Mouse (Mus musculus) CH12F3 (cell line): ENCODE data around the gene Zfp575.
"Not testable (repeated sequence)": the region's sequence is repeated elsewhere in the genome, so short reads cannot be mapped to it uniquely, and the experiment has no call there.

ENCODE experiments used
- in situ Hi-C: fragments of 300-500 bp; cut with MboI; formaldehyde crosslinking; loops from 2 replicates; pipeline ENCODE4 v1.14.3; 2020; ENCODE audit warnings: low sequenced_read_pairs

Gene Zfp575

DNA sequence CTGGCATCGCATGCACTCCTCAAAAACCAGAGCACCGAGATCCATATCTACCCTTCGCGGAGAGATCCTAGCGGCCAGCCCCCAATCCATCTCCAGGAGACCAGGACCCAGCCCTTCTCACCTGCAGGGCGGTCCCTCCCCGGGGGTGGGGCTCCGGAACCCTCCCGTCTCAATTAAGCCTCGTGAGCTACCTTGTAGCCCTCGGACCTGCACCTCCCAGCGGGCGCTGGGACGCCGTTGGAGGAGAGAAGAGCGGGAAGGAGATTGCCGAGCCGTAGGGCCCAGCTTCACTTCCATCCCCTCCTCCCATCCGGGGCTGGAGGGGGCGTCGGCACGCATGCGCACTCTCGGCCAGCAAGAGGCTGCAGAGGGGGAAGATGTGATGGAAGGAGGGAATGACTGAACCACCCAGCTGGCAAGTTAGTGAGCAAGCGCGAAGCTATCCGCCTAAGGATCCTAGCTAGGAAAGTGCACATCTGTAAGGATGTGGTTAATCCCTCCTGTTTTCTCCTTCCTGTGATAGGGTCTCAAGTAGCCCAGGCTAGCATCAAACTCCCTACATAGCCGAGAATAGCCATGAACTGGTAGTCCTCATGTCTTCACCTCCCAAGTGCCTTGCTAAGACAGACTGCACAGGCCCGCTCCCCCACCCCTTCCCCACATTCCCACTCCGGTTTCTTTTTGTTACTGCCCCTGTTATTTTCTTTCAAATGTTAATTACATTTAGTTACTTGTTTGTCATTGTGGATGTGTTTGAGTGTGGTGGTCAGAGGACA, at the start of gene Zfp575, which contains the start of gene Ethe1:
Gene Zfp575 (minus strand): TSS at position 312 of the 776 bp plus-strand sequence.
Gene Ethe1 (plus strand): TSS at position 214 of the 776 bp plus-strand sequence.
- in situ Hi-C loops = no loop called here

DNA sequence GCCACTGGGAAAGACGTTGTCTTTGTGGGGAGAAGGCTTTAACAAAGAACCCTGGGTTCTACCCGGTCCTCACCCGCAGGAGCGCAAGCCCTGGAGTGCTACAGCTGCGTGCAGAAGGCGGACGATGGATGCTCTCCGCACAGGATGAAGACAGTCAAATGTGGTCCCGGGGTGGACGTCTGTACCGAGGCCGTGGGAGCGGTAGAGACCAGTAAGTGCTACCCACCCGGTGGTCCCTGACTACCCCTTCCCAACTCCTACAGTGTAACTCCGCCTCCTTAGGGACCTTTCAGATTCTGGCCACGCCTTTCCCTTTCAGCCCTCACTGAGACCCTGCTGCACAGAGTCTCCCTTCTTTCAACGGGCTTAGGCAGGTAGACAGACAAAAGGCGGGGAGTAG, 49.6 kb upstream of the Zfp575 start:
- in situ Hi-C loops = no loop called here

DNA sequence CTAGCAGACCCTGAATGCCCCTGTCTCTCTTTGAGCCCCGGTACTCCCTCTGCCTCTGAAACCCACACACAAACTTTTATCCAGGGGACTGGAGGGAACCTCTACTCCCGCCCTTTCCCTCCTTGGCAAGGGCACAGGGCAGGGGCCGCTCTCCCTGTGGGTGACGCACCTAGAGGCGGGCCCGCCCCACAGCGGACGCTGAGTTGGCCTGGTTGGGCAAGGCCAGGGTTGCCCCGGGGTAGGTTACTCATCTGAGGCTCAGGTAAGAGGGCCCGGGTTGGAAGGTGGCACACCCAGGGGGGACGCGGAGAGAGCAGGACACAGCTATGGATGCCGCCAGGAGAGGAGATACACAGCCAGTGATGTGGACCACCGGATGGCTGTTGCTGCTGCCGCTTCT, 48.8 kb upstream of the Zfp575 start, which contains the start of gene Lypd3:
Gene Lypd3 (plus strand): TSS at position 287 of the 400 bp plus-strand sequence.
- in situ Hi-C loops = no loop called here

DNA sequence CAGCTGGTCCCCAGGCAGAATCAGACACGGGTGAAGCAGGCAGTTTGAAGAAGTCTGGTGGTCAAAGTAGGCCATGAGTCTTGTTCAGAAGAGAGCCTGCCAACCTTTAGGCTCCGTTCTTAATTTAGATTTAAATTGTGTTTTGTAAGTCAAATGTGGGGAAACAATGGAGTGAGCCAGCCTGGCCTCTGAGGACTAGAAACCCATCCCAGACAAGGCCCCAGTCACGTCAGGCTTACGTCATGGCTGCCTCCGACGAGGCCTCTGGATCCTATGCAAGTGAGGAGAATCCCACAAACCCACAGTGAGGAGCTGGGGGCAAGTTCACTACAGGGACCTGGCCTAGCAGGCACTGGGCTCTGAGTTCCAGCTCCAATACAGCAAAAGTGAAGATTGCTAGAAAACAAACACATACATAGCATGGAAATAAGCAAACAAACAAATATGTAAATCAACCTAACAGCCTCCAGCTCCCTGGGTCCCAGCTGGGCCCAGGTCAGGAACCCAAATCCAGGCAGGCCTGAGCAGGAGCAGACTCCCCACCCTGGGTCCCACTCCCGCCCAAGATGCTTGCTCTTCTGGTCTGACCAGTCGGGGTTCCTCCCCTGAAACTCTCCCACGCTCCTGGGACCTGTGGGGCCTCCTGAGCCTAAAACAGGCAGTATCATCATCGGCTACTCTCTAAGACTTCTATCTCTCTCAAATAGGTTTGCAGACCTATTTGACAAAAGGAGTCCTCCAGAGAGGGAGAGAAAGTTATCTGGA, 42.9 kb upstream of the Zfp575 start:
- in situ Hi-C loops = no loop called here

DNA sequence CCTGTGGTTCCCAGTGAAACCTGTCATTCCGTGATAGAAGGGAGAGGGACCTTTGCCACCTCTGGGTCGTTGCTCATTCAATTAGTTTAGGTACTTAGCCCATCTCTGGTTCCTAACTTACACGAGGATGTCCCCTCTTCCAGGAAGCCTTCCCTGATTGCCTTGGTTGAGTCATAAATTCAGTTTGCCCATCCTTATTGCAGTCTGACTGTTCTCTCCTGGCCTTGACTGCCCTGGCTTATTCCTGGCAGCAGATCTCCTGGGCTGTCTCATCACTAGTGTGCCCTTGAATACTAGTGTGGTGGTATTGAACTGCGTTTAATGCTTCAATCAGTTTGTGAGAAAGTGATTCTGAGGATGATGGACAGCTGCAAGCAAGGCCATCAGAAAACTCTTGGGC, 42.2 kb upstream of the Zfp575 start:
- in situ Hi-C loops = no loop called here

DNA sequence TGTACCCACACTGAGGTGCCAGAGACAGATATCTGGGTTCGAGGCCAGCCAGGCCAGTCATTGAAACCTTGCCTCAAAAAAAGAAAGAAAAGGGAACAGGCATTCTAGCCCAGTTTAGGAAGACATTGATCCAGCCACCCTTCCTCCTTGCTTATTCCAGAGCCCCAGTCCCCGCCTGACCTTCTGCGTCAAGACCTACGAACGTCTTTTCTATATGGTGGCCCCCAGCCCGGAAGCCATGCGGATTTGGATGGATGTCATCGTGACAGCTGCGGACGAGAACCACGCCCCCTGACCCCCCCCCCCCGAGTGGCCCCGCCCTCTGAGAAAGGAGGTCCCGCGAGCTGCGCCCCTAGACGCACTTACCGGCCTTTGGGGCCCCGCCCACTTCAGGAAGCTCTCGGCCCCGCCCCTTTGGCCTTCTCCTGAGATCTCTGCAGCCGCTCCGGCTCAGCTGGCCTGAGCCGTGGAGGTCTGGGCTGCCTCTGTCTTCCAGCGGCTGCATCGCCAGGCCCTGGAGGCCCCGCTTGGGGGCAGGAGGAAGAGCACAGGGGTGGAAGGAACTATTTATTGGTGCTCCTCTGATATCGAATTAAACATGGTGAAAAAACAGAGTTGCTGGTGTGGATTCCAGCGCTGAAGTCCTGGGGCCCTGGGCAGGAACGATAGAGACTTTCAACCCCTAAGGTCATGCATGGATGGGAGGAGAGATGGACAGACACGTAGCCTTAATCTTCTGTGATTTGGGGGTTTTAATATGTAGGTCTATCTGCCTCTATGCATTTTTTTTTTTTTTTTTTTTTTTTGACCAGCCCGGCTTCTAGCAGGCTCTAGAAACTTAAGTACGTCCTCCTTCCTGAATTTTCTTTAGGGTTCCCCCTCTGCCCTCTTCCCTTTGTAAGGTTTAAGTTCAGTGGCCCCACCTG, 41.5 kb upstream of the Zfp575 start:
- in situ Hi-C loops = no loop called here

DNA sequence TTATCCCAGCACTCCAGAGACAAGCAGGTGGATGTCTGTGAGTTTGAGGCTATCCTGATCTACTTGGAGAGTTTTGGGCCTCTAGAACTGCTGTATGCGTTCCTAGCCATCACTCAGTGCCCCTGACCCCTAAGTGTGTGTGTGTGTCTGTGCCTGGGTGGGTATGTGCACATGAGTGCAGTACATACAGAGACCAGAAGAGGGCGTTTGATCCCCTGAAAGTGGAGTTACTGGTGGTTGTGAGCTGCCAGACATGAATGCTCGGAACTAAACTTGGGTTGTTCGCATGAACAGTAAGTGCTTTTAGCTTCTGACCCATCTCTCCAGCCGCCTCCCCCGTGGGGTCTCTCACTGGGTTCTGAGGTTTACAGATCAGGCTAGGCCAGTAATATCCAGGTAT, 35.5 kb upstream of the Zfp575 start:
- in situ Hi-C loops = no loop called here

DNA sequence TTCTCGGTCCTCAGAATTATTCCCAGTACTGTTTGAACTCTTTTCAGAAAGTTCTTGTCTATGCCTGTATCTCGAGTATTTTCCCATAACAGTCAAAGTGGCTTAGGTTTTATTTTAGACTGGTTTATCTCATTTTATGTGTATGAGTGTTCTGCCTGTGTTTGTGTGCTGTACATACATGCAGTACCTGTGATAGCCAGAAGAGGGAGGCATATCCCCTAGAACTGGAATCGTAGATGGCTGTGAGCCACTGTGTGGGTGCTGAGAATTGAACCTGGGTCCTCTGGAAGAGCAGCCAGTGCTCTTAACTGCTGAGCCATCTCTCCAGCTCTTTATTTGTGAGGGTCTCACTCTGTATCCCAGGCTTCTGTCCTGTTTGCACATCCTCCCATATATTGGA, 33.8 kb upstream of the Zfp575 start:
- in situ Hi-C loops = no loop called here

DNA sequence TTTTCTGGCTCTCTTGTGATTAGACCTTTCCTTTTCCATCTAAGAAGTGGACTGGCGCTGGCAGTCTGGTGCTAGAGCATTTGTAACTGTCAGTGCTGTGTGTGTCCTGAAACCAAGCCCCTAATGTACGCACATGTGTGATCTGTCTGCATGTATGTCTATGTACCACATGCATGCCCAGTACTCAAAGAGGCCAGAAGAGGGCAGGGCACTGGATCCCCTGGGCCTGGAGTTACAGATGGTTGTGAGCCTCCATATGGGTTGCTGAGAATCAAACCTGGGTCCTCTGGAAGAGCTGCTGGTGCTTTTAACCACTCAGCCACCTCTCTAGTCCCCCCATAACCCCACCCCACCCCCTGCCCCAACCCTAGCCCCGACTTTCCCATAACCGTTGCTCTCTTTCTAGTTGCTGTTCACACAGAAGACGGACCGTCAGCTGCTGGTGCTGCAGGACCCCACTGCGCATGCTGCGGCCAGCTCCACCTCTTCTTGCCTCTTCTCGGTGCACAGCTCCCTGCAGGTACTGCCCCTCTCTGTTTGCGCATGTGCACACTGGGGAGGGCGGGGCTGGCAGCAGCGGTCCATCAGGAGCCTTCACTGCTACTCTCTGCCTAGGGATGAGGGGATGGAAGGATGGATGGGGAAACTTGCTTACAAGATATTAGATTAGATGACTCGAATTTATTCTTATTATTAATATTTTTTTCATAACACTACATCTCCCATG, 32.4 kb upstream of the Zfp575 start:
- in situ Hi-C loops = no loop called here

DNA sequence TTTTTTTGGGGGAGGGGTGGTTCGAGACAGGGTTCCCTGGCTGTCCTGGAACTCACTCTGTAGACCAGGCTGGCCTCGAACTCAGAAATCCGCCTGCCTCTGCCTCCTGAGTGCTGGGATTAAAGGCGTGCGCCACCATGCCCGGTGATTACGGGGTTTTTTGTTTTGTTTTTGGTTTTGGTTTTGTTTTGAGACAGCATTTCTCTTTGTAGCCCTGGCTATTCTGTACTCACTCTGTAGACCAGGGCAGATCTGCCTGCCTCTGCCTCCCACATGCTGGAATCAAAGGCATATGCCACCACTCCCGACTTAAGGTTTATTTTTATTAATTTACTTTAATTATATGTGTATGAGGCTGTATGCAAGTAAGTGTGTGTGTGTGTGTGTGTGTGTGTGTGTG, 30.9 kb upstream of the Zfp575 start:
- in situ Hi-C loops = not testable (repeated sequence)

DNA sequence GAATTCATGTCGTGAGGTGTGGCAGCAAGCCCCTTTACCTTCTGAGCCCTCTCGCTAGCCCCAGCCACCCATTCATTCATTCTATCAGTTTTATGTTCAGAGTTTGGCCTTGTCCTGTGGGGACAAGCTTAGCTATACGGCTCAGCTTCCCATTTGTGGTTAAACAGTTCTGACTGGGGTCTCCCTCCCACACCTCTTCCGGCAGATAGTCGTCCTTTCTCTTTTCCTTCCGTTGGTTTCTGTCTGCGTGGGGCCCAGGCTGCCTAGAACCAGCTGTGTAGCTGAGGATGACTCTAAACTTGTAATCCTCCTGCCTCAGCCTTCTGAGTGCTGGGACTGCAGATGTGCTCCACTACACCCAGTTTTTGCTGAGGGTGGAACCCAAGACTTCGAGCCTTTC, 30.3 kb upstream of the Zfp575 start:
- in situ Hi-C loops = no loop called here

DNA sequence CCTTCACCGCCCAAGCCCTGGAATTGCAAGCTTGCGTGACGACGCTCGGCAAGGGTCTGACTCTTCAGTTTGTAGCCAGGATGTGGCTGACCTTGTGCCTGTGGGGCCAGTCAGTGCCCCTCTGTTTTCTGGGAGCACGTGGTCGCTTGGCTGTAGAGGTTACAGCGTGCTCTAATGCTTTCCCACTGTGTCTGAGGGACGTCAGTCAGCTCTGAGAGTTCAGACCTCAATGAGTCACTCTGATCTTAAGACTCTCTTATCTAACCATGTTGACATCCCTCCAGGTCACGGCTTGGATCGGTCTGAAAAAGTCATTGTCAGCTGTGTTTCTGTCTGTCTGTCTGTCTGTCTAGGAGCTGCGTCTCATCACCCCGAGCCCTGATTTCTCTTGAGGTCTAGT, 27.4 kb upstream of the Zfp575 start:
- in situ Hi-C loops = no loop called here

DNA sequence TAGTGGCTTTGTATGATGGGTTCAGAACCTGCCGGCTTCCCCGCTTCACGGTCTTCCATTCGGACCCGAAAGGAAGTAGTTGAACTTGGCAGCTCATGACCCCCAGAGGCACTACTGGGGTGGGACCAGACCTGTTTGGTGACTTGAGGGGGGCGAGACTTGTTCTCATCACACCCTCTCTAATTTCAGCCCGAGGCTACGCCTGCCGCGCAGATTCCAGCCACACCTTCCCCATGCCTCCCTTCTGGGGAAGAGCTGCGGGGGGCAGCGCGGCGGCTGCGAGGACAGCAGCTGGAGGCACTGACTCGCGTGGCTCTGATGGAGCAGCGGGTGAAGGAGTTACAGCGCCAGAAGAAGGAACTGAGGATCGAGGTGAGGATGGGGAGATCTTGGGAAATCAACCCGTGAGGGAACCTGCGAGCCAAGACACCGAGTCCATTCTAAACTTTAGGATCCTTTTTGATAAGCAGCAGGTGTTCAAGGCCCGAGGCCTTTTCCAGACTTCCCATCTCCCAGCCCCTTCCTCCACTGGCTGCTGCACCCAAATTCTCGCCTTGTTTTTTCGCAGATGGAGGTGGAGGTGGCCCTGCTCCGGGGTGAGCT, 25.0 kb upstream of the Zfp575 start:
- in situ Hi-C loops = no loop called here

DNA sequence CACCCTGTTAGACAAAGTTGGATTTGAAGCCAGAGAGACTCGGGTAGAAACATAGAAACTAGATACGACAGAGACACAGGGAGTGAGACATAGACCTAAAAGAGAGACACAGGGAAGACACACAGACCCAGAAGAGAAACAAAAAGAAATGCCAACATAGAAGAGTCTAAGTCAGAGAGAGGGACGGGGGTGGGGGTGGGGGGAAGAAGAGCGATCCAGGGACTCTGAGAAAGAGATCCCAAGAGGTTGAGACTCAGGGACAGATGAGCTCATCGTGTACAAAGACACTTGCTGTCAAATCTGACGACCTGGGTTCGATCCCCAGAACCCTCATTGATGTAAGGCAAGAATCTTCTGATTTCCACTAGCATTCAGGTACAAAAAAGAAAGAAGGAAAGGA, 24.3 kb upstream of the Zfp575 start:
- in situ Hi-C loops = no loop called here

DNA sequence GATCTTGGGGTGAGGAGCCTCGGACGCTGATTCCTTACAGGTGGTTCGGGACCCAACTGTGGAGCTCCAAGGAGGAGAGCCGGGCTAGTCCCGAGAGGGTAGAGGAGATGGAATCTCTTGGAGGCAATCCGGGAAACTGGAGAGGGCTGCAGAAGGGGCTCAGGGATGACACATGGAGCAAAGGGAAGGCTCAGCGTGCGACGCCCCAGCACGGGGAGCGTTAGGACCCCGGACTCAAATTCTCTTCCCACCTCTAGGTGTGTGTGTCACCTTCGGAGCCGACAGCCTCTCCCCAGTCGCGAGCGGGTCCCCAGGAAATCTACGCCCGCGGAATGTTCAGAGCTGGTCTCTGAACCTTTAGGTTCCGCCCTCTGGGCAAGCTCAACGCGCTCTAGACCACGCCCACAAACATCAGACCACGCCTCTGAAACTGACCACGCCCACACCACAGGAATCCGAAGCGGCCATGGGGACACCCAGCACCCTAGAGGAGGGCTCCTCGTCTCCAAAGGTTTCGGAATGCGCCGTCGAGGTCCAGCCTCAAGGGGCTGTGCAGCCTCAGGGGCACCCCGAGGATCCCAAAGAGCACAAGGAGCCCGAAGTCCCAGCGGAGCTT, 23.5 kb upstream of the Zfp575 start:
- in situ Hi-C loops = no loop called here

DNA sequence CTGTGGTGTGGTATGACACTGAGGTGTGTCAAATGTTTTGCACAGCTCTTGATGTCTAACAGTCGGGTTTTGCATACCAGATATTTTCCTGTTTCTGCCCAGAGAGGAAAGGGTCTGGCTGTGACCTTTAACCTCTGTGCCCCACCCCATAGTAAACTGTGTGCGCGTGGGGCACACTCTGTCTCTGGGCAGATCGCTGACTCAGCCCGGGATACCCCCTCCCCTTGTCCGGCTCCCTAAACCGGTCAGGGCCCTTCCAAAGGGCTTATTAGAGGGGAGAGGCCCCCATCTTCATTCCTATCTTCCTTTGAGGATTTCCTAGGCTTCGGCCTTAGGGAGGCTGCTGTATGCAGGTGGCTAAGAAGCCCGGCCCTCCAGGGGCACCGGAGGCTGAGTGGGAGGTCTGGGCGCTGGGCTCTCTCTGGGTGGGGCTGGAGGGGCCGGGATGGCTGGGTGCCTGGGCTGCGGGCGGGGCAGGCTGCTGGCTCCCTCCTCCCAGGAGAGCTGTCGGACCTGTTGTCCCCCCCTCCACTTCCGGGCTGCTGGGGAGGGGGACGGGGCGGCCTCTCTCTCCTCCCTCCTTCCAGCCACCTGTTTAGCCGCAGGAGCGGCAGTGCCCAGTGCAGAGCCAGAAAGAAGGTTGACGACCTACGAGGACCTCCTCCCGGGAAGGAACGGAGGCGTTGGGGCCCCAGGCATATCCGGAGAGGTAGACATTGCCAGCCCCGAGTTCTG, 22.9 kb upstream of the Zfp575 start, which contains the start of gene Phldb3:
Gene Phldb3 (plus strand): TSS at position 620 of the 735 bp plus-strand sequence.
- in situ Hi-C loops = no loop called here

DNA sequence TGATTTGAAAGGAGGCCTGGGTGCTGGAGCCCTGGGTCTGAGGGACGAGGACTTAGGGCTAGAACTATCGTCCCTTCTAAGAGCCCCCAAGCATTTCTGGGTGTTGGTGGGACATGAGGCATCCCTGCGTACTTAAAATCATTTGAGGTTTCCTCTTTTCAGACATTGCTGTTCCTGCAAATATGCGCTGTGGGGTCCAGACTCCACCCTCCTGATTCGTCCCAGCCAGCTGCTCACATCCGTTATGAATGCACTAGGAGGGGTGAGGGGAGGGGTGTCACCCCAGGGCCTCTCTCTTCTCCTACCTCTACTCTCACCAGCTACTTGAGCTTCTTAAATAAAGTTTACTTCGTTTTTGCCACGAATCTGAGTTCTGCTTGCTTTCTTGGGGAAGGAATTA, 21.1 kb upstream of the Zfp575 start:
- in situ Hi-C loops = no loop called here

DNA sequence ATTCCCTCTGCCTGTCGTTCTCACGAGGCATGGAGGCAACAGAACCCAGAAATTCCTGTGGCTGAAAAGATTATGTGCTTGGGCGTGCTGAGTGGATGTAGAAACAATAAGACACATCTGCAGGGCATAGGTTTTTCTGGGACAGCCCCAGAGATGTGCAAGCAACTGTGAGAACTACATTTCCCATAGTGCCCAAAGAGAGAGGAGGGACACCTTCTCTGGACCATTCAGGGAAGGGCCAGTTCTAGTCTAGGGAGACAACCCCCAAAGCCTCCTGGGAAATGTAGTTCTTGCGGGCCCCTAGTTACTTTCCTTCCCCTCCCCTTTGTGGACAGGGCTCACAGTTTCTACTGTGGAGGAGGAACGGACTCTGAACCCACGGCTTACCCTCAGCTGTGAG, 20.6 kb upstream of the Zfp575 start:
- in situ Hi-C loops = no loop called here

DNA sequence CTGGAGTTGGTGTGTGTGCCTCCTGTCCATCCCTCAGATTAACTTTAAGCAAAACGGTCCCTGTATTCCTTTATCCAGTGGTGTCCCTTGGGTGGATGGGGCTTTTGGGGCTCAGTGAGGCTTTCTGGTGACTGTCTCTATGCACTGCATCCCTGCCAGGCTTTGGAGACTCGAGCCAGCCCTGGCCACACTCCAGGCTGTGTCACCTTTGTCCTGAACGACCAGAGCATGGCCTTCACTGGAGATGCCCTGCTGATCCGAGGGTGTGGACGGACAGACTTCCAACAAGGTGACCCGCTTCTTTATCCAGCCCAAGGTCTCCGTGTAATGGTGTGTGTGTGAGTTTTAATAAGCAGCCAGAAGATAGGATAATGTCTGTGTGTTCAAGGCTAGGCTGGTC, 18.6 kb upstream of the Zfp575 start:
- in situ Hi-C loops = no loop called here
